Mouse (Mus musculus) forelimb bud, embryonic 11.5 days (tissue): ENCODE measurements at regions not wholly inside any gene's neighbourhood (a gene's known extent, or its start where the extent isn't known, plus 50 kb on each side); places are given as distances from the start of the nearest gene placed in this dataset.

Experiments used
- DNase-seq: peaks from one replicate; pipeline ENCODE4 v3.0.0-alpha.2; 2012; ENCODE audit warnings: low read depth, low spot score

DNA sequence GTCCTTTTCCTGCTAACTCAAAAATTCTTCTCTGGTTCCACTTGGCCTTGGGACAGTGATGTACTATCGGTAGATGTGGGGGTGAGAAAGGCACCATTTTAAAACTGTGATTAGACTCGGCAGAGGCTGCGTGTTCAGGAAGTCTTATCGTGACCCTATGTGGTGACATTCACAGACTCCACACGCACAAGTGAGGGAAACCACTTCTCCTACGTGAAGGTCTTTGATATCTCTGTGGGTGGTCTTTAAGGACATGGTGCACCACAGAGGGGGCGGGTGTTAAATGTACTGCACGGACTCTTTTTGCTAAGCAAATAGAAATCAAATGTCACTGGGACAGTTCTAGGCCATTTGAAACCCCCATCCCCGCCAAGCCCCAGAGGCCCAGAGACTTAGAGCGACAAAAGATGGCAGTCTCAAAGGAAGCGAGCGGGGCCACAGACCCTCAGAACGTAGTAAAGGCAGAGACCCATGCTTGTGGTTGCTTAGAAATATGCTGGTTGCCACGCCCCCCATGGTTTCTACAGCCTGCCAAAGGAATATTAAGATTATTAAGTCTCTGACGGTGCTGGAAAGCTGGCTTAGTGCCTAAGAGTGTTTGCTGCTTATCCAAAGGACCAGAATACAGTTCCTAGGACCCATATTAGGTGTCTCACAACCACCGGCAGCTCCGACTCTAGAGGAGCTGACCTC, 73.6 kb upstream of the Slc45a1 start:
- DNase-seq: no peak

DNA sequence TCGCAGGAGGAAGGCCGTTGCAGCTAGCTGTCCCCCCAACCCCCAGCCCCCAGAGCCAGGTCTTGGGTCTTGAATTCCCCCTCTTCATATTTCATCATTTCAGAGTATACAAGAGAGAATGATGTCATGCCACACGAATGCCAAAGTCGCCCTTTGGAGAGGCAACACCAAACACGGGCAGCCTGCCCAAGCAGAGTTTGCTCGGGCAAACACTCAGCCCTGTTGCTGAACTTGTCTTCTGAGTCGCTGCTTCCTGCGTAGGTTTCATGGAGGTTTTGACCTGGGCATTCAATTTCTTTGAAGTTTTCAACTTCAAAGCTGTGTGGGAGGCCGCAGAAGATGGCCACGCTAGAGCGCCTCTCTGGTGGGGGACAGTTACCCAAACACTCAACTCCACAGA, 72.8 kb upstream of the Slc45a1 start:
- DNase-seq: no peak

DNA sequence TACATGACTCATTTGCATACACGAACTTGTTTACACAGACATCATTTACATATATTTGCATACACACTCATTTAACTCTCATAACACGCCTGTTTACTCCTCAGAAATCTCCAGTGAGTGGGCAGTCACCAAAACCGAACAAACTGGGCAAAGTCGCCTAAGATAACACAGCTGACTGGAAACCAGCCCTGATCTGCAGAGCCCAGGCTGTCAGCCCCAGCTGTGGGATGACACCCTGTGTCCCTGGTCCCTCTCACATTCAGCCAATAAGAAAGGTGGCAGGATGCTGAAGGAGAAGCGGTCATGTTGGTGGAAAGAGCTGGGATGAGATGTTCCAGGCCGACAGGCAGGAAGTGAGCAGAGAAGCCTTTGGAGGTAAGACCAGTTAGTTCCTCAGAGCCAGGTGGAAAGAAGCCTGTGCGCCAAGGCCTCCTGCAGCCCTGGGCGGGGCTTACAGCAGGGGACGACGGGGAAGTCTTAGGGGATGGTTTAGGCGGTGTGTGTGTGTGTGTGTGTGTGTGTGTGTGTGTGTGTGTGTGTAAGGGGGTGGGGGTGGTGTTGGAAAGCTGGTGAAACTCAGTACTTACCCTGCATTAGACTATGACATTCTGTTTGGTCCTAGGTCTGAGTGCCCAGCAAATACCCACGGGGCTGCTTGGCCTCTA, 69.8 kb upstream of the Slc45a1 start:
- DNase-seq: no peak

DNA sequence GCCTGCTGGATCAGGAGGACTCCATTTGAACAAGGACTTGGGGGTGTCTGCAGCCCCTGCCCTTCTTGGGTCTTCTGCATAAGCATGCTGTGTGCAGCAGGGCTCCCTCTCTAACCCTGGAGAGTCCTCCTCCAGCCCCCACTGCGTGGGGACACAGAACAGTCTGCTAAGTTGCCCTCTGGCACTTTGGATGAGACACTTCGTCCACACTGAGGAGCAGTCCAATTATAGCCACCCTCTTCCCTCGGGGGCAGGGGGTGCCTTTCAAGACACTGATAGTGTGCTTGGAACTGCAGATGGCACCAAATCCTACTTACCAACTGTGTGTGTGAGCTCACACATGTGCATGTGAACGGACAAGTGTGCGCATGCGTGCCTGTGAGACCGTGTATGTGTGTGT, 65.9 kb upstream of the Slc45a1 start:
- DNase-seq: no peak

DNA sequence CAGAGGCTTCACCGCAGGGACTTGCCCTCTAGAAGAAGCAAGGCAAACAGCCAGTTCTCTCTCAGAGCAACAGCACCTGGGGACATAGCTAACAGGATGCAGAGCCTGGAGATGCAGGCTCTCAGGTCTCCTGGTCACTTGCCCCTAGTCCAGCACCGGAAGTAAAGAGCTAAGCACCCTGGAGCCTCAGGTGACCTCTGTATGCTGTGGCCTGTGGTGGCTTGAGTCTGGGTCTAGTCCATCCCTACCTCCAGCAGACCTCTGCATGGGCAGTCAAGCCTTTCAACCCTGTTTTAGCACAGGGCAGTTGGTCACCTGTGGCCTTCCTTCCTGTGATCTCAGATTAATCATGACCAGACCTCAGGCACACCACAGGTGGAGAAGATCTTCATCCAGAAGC, 63.1 kb upstream of the Slc45a1 start:
- DNase-seq: no peak

DNA sequence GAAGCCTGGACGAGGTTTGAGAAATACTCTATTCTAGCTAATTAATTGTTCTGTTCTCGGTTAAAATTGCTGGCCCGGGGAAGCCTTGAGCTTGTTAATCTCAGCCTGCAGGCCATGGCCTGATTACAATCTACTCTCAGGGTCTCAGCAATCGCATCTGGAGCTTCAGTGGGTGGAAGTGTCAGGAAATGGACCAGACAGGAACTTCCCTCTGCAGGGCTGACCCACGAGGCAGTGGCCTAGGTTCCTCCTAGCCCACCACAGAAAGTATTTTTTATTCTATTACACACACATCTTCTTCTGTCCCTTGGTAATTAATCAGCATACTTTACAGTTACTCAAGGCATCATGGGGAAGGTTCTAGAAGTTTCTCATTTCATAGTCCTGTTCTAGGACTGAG, 61.3 kb upstream of the Slc45a1 start:
- peak; percentile 24 for DNase-seq

DNA sequence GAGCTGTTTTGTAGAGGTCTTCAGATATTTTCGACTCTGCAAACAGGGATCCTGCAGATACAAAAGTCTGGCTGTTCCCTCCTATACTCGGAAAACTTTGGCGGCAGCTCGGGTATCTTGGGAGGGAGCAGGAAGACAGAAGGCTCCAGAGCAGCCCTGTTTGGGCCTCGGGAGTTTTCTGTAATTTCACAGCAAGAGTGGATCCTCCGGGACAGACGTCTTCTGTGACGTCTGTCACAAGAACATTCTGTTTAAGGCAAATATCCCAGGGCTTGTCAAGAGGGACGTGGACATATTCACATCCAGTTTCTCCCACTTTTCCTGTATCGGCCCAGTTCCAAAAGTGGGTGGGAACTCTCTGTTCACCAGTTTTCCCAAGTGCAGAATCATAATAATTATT, 60.9 kb upstream of the Slc45a1 start:
- DNase-seq: no peak

DNA sequence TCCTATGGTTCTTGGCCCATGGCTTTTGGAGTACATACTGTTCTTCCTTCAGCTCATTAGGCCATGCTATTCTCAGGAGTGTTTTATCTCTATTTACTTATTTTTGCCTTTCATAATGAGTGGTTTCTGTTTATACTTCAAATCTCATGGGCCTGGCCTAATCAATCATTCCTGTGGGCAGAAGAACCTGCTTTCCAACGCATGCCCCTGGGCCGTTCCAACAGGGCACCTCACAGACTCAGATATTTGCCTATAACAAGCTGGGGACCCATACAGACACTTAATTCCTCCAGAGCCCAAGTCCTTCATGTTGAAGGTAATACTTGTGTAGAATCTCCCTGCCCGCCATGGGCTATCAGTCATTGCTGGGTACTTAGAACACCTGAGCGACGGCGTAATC, 59.7 kb upstream of the Slc45a1 start:
- DNase-seq: no peak

DNA sequence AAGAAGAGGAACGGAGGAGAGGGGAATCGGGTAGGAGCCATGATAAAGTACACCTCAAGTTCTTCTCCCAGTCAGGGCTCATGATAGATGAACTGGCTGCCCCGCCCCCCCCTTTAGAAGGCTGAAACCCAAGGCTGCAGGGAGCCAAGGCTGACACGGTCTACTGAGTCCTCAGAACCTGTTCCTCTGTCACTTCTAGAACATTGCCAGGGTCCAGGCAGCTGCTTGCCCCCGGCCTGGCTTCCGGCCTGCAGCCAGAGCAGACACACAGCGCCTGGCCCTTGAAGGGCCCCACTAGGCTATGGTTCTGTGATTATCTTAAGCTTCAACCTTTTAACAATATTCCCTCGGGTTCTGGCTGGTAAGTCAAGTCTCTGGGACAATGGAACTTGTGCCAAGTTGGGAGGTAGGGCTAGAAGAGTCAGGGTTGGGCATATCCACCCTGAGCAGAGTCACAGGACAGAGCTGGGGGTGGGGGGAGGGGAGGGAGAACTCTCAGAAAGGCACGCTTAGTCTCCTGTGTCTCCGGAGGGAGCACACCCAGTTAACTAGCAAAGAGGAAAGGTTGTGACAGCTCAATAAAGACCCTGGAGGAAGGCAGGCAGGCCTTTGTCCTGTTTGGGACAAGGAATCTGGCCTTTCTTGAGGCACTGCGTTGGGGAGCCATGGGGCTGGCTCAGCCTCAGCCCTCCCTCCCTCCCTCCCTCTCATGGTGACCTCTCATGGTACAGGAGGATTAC, 57.6 kb upstream of the Slc45a1 start:
- no peak for DNase-seq

DNA sequence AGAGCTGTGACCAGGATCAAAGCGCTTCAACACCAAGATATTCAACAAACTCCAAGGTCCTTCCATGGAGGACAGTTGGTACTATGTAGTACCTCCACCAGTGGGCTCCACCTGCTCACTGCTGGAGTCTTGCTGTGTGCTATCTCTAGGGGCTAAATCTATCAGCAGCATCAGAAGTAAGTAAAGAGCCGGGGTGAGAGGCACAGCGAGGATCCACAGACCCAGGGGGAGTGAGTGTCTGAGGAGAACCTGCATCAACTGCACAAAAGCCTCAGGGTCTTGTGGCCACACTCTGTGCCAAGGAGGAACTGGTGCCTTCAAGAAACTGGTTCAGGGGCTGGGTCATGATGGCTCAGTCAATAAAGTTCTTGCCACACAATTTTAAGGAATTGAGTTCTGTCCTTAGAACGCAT, 56.6 kb upstream of the Slc45a1 start:
- DNase-seq: no peak

DNA sequence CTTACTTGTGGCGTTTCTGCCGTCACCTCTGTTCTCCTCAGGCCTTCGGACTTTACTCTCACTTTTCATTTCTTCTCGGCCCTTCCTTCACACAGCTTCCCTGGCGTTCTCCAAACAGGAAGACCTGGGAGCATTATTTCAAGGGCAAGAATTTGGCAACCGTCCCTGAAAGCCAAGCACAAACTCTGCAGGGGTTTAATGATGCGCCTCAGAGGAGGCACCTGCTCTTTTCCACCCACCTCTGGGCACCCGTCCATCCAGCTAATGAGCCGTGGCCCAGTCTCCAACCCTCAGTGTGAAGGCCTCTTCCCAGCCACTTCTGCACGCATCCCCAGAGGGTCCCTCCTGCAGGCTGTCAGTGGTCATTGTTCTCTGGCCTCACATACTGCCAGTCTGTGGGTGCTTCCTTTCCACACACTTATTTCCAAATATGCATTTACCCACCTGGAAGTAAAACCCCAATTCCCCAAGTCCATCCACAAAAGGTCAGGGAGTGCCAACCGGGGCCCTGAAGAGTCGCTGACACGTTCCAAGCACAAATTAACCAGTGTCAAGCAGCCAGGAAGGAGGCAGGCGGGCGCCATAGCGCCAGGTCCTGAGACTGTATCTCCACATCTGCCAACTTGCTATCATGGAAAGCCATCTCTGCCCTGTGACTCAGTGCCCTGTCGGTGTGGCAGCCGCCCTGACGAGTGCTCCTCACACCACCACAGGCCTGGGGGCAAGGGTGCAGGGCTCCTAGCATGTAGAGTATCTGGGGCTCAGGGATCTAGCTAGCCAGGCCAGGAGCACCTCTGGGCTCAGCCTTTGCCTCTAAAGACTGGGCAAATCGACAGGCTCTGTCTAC, 56.0 kb upstream of the Slc45a1 start:
- no peak for DNase-seq

DNA sequence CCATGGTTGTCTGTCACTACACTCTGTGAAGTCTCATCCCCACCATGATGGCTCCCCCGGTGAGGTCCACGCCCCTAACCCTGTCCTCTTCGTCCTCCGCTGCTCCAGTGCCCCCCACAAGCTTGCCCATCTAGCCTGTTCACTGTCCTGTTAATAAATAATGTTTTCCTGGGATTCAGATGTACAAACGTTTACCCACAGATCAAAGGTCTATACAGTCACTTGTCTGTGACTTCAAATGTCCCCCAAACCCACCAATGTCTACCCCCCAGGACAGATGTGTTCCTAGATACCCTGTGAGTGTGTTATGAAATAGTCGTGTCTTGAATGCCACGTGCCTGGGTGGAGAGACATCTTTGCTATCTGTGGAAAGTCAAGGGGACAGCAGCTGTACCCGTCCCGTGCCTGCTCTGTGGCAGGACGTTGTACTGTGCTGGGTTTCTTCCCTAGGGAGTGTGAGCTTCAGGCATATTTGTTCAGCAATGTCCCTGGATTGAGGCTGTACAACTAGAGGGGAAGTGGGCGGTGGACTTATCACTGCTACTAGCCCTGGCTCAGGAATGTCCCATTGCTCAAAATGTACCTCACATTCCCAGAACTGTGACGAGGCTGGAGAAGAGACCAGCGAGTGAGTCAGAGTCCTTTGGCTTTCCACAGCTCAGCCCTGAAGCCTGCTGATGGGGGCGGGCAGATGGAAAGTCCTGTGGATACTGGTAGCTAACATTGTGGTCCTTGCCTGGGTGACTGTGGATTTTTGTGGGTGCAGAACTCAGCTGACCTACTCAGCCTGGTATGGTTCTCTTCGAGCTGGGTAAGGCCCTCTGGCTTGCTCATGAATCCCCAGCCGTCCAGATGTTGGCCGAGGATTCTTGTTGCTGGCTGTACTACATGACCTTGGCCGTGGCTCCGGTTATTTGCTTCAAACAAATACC, 55.1 kb upstream of the Slc45a1 start:
- DNase-seq: no peak

DNA sequence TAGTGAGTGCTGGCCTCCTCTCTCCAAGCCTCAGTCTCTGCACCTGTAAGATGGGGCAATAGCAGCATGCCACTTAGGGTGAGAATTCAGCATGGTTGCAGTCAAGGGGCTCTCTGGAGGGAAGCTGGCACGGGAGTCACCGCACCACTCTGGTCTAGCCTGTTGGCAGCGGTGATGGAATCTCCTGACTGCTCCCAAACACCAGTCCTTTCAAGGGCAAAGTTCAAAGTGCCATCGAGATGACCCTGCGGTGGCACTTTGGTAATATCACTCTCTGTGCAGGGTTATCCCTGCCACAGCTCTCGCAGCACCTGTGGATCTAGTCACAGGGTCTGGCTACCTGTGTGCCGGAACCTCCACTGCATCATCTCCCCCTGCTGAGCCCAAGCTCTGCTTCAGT, 54.3 kb upstream of the Slc45a1 start:
- no peak for DNase-seq

DNA sequence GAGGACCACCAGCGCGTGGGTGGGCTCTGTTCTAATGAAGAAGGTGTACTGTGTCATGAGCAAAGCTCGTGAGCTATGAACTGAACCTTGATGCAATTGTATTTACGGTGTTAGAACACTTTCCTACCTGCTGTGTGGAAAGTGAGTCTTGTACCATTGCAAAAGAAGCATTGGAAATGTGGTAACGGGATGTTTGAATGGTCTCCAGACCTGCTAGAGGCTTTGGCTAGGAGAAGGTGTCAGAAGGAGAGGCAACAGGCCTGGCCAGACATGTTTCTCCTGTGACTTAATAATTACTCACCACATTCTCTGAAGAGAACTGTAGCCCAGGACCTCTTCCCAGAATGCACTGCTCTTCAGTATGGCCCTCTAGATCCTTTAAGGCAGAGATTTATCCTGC, 51.3 kb upstream of the Slc45a1 start:
- DNase-seq: no peak
